Mouse (Mus musculus) adrenal gland, adult 10 weeks (tissue): ENCODE results near the gene Prr14l. TPM values are rescaled to one million over a fixed set of nuclear protein-coding genes. Genes with fewer than 3 reads are reported as not detected.

Experiments
- polyA plus RNA-seq: library from polyadenylated mRNA; stranded (reverse); fragments of 350-450 nt; fragmentation: Illumina TruSeq; extraction: RNeasy Lipid Tissue Mini Kit (QIAGEN cat#74804); gene quantifications from one replicate; pipeline ENCODE4 v1.2.3, GENCODE M21; 2014; ENCODE audit warnings: low read depth, low replicate concordance

The Prr14l gene
- 22.9 TPM for polyA plus RNA-seq

DNA sequence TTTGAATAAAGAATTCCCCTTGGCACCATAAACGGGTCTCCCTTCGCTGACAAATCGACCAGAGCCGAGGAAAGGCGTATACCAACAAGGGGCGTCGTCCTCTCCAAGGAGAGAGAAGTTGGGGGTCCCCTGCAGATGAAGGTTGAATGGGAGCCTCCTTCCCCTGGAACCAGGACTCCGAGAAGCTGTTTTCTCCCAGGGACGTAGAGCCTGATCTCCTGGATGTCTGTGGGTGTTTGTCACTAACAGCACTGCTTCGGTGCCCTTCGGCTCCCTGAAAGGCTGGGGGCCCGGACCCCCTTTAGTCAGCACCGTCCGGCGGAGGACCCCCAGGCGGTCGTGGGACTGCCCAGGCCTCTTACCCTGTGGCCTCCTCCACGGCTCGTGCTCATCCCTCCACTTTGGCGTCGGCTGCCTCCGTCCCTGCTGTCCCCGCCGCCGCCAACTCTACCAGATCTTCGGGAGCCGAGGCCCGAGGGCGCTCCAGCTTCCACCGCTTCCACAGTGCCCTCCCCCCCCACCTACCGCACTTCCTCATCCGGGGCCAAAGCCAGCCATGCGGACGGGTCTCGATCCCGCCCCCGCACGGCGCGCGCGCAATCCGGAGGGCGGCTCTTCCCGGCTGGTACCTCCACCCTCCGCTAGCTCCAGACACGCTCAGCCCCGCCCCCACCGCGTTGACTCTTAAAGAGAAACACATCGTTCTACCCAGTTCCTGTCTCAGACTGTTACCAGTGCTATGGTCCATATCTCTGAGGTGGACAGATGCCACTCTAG lies at the start of gene Prr14l:
Prr14l (minus strand) TSS at position 526 of the 777 bp plus-strand sequence.

GRCm38 (mm10) chr5:32863253-32864228 lies 9.5 kb upstream of the Prr14l start, which contains the start of gene Depdc5:
TSS of gene Depdc5 (plus strand) at chr5:32863701.

GRCm38 (mm10) chr5:32827009-32827408 lies 27.0 kb downstream of the Prr14l start, which contains the start of gene Gm20671:
TSS of gene Gm20671 (minus strand) at chr5:32827109.

DNA sequence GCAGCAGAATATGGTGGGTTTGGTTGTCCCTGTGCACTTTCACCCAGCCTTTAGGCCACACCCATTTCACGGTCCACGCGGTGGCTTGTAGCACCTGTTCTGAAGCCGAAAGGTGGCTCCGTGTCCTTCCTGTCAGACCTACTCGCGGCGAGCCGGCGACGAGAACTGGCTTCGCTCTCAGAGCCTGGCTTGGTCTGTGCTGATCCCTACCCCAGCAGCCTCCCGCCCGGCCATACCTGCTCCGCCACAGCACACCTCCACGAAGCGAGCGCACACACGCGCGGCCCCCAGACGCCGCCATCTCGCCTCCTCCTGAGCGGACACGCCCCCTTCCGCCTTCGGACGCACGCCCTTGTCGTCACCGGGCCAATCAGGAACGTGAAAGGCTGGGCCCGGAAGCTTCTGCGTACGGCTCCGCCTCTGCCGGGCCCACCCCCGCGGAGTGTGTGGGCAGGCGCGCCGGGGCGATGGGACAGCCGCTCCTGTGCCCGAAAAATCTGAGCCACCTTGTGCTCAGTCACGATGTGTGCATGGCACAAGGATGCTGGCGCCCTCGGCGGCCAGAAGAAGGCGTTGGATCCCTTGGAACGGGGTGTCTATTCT lies 68.6 kb downstream of the Prr14l start, which contains the start of gene Pisd:
Pisd (minus strand) TSS at position 334 of the 603 bp plus-strand sequence.

Other genes starting within 250 kb of the Prr14l start
- gene Yes1, start 243.1 kb downstream of the Prr14l start, polyA plus RNA-seq: 165 TPM
- 14.9 TPM for gene Pisd, start 68.6 kb downstream of the Prr14l start, polyA plus RNA-seq
- not detected for gene Gm20671, start 27.1 kb downstream of the Prr14l start, polyA plus RNA-seq
- gene Depdc5, start 9.4 kb upstream of the Prr14l start, polyA plus RNA-seq: 64.8 TPM
- gene Ywhah, start 164.6 kb upstream of the Prr14l start, polyA plus RNA-seq: 505 TPM
- not detected for gene Slc5a1, start 250.0 kb upstream of the Prr14l start, polyA plus RNA-seq